8 mouse cellular contexts compared by ENCODE assay signal in genomic region chr16:97851061-97851740, GRCm38 (mm10). TPM values are rescaled to one million over a fixed set of nuclear protein-coding genes. Genes with fewer than 3 reads are reported as not detected.
DNase-seq lines count a peak whose midpoint lies in the region; ATAC-seq lines count a peak whose summit lies in the region.

No protein-coding gene starts in this region.

- H3K27ac ChIP-seq in intestine, embryonic 16.5 days (ENCODE audit: low read length), result peak overlapping the region; percentile 99

- intact Hi-C loops in left cerebral cortex, postnatal 25 days (cut with DNase I), result loop anchor here (1.0 to 5.0 kb wide), 4 partner anchors 14 to 146 kb away; partner anchors contain the start of genes B230307C23Rik, C2cd2 and Zbtb21

- no peaks in the 10 kb centered on the region for H3K9me3 ChIP-seq in intestine, embryonic 16.5 days (ENCODE audit: control insufficient read depth, low read length)

- ATAC-seq in intestine, embryonic 16.5 days, result peak; percentile 91

- no peaks in the 10 kb centered on the region for H3K27me3 ChIP-seq in intestine, embryonic 16.5 days (replicated peaks; ENCODE audit: control insufficient read depth, insufficient read depth, low read length)

- H3K4me2 ChIP-seq in intestine, embryonic 16.5 days (ENCODE audit: low read depth, low read length), result peak overlapping the region; percentile 55

- peaks cover 11% of the 10 kb centered on the region for H3K4me1 ChIP-seq in intestine, embryonic 16.5 days (ENCODE audit: control insufficient read depth, insufficient read depth, low read length)

- under 1% methylated on average over 77 of the region's 77 CpGs for WGBS in intestine, embryonic 16.5 days

- H3K9ac ChIP-seq in intestine, embryonic 16.5 days (ENCODE audit: low read depth, low read length), result peak overlapping the region; percentile 95

- peak; percentile 92 for DNase-seq in adrenal gland, postnatal 10 days
- DNase-seq in embryo, embryonic 9.5 days (ENCODE audit: extremely low spot score), result peak; percentile 89
- peak; percentile 81 to 93 for DNase-seq in gastrocnemius, postnatal 4 days (ENCODE audit: low spot score in 2 of 2)
- DNase-seq in left cerebral cortex, postnatal 25 days (ENCODE audit: low spot score in 2 of 2), result peak; percentile 85 to 86
- DNase-seq in mesoderm, embryonic 11.5 days (ENCODE audit: low read depth, low spot score), result peak; percentile 86
- DNase-seq in right cerebral cortex, postnatal 25 days, result peak; percentile 87
- DNase-seq in urinary bladder, postnatal 36 days (ENCODE audit: low spot score in 2 of 2), result peak; percentile 86 to 89

- no peaks in the 10 kb centered on the region for H3K36me3 ChIP-seq in intestine, embryonic 16.5 days (ENCODE audit: control insufficient read depth, insufficient read depth, low read length)

- H3K4me3 ChIP-seq in intestine, embryonic 16.5 days (ENCODE audit: low read length), result peak overlapping the region; percentile 82

RNA-seq across cellular contexts. Expression of gene Prdm15, which starts 0.4 kb away (rescaled TPM):
- 10 to 100 TPM in 1 of 2 experiments, 1 to 10 TPM in 1; 7.7 to 12.6 TPM for total RNA-seq in adrenal gland, postnatal 10 days (2021)
- 10 to 100 TPM in 1 of 2 experiments, 1 to 10 TPM in 1; 8.9 to 12.1 TPM for total RNA-seq in gastrocnemius, postnatal 4 days (2021)
- polyA plus RNA-seq in intestine, embryonic 16.5 days (2015; fragmentation: Nextera tagmentation; extraction: Ambion mirVana), result 7.1 and 7.8 TPM in 2 replicates
- total RNA-seq in left cerebral cortex, postnatal 25 days (2021), result 10 to 100 TPM; 20.0 to 24.6 TPM

Comparison
In these comparisons a context has a peak if more than half of its experiments do, and no peak if none do; other contexts are left out.
1. Peak in every context shown above with its lines: DNase-seq, ATAC-seq, H3K4me3 ChIP-seq and H3K27ac ChIP-seq.